Mouse (Mus musculus): Measurements from ENCODE around the gene Tk1. TPM values are rescaled to one million over a fixed set of nuclear protein-coding genes. Genes with fewer than 3 reads are reported as not detected.
"Not testable (repeated sequence)": the region's sequence is repeated elsewhere in the genome, so short reads cannot be mapped to it uniquely, and the experiment has no call there.

Gene Tk1
- total RNA-seq, 2 experiments from 2014 or later = 38.4 to 43.9 TPM

DNA sequence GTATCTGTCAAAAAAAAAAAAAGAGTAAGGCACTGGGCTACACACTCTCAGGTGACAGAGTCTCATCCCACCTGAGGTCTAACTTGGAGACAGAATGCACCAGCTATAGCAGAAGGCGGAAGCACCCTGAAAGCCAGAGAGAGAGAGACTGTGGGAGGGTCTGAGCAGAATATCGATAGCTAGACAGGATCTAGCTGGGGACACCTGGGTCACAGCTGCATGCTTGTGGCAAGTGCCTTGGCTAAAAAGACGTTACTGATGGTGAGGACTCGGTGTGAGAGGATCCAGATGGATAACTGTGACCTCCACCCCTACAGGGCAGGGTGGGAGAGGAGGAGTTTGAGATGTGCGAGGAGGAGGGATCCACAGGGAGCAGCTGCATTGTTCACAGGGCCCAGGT, 28.9 kb downstream of the Tk1 start:
- no peak for DNase-seq (ENCODE audit: low spot score in 2 of 2)

DNA sequence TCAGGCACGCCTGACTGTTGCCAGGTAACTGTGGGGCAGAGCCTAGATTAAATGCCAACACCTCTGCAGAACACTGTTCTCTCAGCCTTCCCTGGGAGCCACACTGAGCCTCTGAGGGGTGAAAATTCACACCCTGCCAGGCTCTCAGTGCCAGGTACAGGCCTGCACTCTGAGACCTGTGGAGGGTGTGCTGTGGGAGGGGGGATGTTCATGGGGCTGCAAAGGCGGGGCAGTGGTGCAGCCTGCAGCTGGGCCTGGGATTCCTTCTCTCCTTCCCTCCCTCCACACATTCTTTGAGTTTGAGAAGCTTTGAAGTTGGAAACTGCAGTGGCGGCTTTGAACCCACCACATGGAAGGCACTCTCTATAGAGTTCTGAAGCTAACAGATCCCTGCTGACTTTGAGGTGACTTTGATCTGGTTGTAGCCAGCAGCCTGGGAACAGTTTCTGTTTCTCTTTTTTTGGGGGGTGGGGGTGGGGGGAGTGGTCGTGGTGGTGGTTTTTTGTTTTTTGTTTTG, 31.8 kb downstream of the Tk1 start:
- no peak for DNase-seq (ENCODE audit: low spot score in 2 of 2)

DNA sequence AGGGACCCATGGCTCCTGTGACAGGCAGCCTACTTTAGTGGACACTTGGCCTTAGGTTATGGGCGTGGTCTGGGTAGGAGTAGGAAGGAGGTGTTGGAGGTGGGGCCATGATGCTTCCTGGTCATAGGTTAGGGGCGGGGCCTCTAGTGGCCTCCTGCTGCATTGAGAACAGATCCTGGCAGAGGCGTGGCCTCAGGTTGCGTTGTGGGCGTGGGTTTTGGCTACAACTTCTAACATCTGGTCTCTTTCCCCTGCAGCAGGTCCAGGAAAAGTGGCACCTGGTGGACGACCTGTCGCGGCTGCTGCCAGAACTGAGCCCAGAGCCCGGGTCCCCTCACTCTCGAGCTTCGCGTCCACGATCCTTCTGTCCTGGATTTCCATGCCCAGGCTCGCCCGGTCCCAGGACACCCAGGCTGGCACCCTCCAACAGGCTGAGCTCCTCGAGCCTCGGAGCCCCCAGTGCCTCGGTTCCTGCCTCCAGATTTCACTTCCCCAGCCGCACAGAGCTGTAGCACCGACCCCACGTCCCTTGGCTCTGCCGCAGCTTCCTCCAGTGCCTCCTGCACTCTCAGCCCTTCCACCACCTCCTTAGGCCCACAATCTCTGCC, 33.5 kb downstream of the Tk1 start:
- no peak for DNase-seq (ENCODE audit: low spot score in 2 of 2)

DNA sequence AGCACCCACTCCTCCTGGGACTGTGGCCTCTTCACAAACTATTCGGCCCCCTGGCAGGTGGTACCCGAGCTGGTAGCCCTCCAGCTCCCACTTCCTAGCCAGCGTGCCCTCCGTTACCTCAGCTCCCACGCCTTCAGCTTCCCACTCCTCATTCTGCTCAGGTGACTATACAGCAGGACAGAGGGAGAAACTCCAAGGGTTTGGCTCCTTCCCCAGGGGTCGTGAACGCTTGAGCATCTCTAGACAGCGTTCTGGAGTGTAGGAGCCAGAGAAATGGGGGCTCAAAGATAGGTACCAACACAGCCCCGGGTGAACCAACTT, 34.5 kb downstream of the Tk1 start:
- DNase-seq (ENCODE audit: low spot score in 2 of 2) = no peak

DNA sequence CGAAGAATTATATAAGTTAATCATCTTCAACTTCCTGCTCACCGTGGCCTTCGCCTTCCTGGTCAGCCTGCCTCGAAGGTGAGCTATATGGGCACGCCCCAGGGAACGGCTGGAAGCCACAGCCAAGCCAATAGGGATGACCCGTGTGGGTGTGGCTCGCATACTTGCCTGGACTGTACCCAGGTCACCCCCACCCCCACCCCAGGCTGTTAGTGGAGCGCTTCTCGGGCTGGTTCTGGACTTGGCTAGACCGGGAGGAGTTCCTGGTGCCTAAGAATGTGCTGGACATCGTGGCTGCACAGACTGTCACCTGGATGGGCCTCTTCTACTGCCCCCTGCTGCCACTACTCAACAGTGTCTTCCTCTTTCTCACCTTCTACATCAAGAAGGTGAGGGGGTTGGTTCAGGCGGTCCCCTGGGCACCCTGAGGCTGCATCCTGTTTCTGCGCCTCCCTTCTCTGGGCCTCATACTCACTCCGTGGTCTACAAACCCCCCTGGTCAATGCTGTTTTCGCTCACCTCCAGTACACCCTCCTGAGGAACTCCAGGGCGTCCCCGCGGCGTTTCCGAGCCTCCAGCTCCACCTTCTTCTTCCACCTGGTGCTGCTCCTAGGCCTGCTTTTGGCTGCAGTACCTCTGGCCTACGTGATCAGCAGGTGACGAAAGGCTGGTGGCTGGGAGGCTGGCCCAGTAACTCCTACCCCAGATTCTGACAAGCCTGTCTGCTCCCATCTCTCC, 35.0 kb downstream of the Tk1 start:
- DNase-seq (ENCODE audit: low spot score in 2 of 2) = no peak

DNA sequence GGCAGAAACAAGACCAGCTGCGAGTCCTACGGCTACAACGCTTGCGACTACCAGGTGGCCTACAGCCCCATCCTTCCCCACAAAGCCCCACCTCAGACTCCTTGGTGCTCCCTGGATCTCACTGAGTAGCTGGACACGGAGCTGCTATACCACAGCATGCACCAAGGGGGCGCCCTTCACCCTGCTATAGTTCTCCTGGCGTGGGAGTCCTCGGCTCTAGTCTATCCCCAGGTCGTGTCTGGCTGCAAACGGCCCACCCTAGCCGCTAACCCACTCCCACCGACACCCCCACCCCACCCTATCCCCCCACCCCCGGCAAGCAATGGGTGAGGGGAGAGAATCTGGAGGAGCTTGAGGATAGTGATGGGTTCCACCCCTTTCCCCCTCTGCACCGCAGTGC, 35.6 kb downstream of the Tk1 start:
- peak; percentile 68 to 73 for DNase-seq (ENCODE audit: low spot score in 2 of 2)

DNA sequence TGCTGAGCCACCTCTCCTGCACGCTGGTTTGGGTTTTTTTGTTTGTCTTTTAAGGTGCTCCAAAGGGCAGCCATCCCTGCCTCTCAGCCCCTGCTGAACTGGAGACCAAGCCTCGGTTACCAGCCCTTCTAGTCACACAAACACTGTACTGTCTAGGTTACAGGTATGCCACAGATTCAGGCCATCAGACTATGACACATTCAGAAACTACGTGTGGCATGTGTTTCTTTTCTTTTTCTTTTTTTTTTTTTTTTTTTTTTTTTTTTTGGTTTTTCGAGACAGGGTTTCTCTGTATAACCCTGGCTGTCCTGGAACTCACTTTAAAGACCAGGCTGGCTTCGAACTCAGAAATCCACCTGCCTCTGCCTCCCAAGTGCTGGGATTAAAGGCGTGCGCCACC, 37.4 kb downstream of the Tk1 start:
- DNase-seq (ENCODE audit: low spot score in 2 of 2) = not testable (repeated sequence)

DNA sequence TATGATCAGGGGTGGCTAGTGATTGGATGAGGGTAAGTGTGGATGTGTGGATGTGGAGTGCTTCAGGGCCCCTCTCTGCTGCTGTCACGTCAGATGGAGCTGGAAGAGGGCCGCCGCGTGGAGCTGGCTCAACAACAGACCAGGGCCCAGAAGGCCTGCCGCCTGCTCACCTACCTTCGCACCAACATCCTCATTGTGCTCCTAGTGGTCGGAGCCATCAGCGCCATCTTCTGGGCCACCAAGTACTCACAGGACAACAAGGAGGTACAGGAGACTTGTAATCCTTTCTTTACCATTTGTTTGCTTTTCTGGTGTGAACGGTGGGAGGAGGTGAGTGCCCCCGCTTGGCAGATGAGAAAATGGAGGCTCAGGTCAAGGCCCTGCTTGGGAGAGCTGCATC, 39.6 kb downstream of the Tk1 start:
- DNase-seq (ENCODE audit: low spot score in 2 of 2) = peak in 1 of 2 experiments; percentile 50

DNA sequence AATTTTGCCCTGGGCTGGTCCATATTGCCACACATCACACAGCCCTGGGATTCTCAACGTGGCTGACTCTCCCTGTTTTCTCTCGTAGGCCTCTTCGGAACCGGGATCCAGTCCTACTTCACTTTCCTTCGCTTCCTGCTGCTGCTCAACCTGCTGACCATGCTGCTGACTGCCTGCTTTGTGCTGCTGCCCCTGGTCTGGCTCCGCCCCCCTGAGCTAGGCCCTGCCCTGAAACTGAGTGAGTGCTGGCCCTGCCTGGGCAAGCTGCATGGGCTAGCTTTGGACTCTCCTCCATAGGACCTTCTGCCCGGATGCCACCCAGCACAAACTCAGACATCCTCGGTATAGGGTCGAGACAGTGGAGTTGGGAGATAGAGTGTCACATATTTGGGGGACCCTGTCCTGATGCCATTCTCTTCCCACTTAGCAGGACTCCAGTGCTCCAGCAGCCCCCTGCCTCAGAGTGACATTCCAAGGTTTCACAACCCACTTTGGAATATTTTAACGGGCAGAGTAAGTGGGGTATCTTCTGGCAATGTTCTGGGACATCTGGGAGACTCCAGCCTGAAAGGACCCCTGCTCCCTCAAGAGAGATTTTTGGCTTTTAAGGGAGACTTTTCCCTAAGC, 42.1 kb downstream of the Tk1 start:
- no peak for DNase-seq (ENCODE audit: low spot score in 2 of 2)

DNA sequence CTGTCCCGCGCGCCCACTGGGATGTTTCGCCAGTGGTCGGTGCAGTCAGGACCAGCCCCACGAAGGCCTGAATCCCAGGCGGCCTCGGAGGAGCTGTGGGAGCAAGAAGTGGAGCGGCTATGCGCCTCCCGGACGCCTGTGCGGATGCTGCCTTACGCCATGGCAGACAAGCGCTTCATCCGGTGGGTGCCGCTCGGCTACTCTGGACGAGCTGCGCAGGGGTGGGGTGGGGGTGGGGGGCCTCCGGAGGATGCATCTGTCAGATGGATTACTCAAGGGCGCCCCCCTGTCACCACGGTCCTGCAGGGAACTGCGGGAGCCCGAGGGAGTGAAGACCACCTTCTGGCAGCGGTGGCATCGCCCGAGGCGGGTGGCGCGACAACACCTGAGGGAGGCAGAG, 42.8 kb downstream of the Tk1 start:
- peak; percentile 49 to 63 for DNase-seq (ENCODE audit: low spot score in 2 of 2)

DNA sequence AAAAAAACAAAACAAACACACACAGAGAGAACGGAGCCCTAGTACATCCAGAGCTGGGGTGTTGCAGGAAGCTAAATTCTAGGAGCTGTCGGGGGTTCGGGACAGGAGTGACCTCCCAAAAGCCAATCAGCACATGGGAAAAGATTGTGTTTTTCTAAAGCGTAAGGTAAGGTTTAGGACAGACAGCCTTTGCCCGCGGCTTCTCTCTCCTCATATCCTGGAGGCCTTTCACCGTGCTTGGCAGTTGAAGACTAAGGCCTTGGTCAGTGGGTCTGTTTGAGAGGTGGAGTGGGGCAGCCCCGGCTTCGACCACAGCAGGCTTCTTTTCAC, 43.2 kb downstream of the Tk1 start:
- no peak for DNase-seq (ENCODE audit: low spot score in 2 of 2)

DNA sequence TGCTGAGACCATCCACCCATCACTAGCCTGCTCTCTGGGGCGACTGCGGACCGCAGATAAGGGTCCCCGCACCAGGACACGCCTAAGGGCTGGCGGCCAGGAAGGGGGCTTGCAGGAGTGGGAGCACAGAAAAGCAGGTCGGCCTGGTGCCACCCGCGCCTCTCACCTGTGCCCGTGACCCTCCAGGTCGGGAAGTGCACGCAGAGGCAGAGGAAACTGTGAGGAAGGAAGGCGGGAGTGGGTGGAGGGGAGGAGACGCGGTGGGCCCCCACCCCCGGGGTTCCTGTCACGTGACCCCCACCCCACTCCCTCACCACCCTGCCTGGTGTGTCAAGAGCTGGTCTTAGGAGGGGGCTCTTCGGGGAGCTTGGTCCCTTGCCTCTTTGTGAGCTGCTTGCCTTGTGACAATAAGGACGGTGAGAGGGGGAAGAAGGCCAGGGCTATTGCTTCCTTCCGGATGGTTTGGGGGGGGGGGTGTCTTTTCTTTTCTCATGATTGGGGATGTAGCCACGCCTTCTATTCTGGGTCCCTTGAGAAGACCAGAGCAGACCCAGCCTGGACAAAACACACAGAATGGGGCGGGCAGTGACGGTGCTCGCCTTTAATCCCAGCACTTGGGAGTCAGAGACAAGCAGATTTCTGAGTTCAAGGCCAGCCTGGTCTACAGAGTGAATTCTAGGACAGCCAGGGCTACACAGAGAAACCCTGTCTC, 43.7 kb downstream of the Tk1 start, which contains the start of the genes Tmc8 and Tmc6:
TSS of gene Tmc8 (plus strand) at position 84 of the 712 bp plus-strand sequence.
TSS of gene Tmc6 (minus strand) at position 206 of the 712 bp plus-strand sequence.
- DNase-seq (ENCODE audit: low spot score in 2 of 2) = no peak

DNA sequence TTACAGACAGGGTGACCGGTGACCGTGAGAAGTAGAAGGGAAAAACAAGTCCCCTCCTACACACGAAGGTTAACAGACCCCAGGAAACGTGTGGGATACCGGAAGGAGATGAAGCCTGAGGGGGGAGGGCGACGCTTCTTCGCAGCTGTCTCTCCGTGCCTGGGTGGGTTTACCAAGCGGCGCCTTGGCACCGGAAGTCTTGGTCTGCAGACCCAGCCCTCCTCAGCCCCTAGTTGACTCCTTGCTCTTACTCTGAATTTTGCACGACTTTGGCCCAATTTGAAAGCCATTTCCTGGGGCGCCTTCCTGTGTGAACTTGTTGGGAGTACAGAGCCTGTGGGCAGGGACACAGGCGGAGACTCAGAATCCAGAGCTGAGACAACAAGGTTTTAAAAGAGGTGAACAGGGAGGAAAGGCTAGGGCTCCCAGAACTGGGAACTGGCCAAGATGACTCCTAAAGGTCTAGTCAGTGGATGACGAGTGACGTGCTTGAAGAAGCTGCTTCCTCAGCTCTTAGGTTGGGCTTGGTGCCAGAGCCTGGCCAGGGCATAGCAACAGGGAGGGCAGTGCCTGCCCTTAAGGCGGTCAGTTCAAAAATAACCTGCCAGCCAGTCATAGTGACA, 44.6 kb downstream of the Tk1 start:
- DNase-seq (ENCODE audit: low spot score in 2 of 2) = peak in 1 of 2 experiments; percentile 65

DNA sequence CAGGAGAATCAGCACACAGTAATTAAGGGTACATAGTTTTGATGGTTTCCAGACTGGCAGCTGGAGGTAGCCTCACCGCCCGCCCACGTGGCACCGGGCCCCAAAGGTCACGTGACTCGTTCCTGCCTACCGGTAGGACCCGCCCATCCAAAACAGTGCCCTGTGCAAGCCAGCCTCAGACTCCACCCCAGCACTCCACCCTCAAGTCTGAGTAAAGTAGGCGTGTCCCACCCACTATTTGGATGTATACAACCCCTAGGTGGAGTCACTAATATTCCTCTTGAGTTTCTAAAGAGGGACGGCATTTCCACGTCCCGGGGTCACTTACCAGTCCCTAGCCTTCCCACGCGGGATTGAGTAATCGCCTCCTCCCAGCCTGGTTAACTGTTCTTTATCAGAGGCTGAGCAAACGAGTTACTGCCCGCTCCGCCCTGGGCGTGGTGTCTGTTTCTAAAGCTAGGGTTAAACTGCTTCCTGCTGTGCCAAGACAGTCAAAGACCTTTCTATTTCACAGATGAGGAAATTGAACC, 45.2 kb downstream of the Tk1 start:
- DNase-seq (ENCODE audit: low spot score in 2 of 2) = peak; percentile 50 to 82

DNA sequence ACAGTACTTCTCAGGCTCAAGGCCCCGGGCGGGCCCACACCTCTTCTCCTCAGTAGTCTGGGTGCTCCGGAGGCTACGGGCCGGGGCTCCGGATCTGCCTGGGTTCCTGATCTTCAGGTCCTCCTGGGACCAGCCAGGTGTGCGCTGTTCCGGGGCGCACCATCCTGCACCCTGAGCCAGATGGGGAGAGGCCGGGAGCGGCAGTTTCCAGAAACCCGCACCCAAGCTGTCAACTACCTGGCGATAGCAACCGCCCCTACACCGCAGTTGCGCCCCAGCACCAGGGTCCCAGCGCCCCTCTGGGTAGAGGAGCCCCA, 45.7 kb downstream of the Tk1 start:
- no peak for DNase-seq (ENCODE audit: low spot score in 2 of 2)

DNA sequence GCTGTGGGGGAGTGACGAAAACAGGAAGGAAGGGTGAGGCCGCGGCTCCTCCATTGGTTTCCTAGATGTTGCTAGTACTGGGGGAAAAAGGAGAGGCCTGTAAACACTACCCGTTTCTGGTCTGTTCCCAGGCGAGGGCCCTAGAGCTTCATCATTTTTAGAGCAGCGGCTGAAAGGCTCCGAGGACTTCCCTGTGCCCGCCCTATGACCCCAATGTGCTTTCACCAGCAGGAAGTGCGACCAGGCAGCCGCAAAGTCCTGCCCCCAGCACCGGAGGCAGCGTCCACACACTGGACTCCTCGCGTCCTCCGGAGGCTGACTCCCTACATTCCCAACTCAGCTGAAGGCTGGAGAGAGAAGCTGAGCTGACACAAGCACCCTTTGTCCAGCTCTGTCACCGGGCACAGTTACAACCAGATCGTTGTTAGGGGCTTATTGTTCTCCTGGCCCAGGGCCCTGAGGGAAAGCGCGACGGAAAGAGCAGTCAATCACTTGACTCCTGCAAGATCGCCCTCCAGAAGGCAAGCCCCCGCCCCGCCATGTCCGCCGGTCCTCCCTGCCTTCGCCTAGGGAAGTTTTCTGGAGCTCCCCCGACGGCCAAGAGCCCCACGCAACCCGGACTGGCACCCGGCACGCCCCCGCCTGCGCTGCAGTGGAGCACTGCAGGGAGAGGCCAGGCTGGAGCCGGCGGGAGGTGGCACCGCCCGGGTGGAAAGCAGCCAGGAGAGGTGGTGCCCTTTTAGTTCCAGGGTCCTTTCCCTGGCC, 46.3 kb downstream of the Tk1 start:
- DNase-seq (ENCODE audit: low spot score in 2 of 2) = peak in 1 of 2 experiments; percentile 63

DNA sequence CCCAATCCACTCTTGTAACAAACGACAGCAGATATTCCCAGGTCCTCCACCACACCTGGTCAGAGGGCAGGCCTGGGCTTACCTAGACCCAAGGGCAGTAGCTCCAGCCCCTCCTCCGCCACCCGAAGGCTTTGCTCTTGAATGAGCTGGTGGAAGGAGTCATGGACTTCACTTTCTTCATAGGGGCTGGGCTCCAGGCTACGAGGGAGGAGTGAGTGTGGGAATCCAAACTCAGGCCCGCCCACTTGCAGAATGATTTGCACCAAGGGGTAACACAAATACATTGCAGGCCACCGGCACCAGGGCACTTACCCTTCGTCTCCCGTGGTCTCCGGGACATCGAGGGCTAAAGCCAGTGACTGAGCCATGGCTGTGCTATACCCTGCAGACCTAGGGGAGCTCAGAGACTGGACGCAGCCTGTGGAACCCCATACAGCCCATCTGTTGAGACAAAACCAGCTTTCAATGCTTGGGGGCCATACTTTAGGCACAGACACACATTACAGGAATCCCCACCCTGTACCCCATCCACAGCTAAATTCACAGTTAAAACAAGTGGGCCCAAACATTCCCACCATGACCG, 47.0 kb downstream of the Tk1 start:
- DNase-seq (ENCODE audit: low spot score in 2 of 2) = no peak

DNA sequence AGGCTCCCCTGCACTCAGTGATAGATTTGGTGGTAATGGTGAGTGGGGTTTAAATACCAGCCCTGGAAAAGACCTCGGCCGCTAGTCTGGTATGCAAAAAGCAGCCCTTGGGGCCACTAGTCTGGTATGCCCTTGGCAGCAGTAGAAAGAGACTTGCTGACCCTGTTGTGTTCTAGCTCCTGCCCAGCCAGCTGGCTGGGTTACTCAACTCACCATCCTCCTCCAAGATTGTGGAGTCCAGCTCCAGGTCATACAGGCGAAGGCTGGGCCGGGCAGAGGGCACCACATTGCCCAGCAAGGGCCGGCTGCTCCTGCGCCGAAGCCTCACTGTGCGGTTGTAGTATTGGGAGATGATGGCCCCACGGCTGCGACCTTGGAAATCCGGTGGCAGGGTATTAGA, 47.9 kb downstream of the Tk1 start:
- DNase-seq (ENCODE audit: low spot score in 2 of 2) = no peak

DNA sequence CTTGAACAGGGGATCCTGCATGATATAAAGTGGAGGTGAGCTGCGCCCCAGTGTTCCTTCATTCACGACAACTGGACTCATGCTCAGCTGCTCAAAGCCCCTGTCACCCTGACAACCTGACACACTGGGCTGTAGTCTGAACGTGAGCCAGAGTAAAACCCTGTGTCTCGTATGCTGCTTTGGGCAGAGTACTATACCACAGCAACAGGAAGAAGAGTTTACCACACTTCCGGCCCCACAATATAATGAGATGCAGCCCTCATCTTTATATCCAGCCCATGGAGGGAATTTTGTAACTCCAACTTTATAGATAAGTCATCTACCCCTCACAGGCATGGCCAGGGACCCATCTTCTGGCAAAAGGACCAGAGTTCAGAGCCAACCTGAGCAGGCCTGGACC, 48.8 kb downstream of the Tk1 start:
- DNase-seq (ENCODE audit: low spot score in 2 of 2) = no peak

Measured in gastrocnemius, postnatal 4 days (tissue).